Mouse (Mus musculus) embryonic facial prominence, embryonic 15.5 days (tissue): ENCODE results near the gene Bloc1s6. TPM values are rescaled to one million over a fixed set of nuclear protein-coding genes. Genes with fewer than 3 reads are reported as not detected.

Experiments
- ATAC-seq: fragments of 200-750 bp; cut with Nextera tagmentation; 2 replicates; pipeline ENCODE4 v1.8.0; 2017; ENCODE audit warnings: low read depth, moderate TSS enrichment; ENCODE audit not compliant: insufficient number of reproducible peaks, low FRiP score, low TSS enrichment
- H3K27ac ChIP-seq: fragments of 300-500 bp; sonication (generic); replicated peaks from 2 replicates; pipeline ENCODE4 v1.5.1; 2015; ENCODE audit warnings: mild to moderate bottlenecking, inconsistent platforms
- H3K27me3 ChIP-seq: fragments of 300-500 bp; sonication (generic); 2 replicates; pipeline ENCODE4 v1.6.1; 2015; ENCODE audit warnings: inconsistent platforms
- H3K36me3 ChIP-seq: fragments of 300-500 bp; sonication (generic); 2 replicates; pipeline ENCODE4 v1.6.1; 2015; ENCODE audit warnings: mild to moderate bottlenecking, inconsistent platforms
- H3K4me1 ChIP-seq: fragments of 300-500 bp; sonication (generic); 2 replicates; pipeline ENCODE4 v1.6.1; 2015; ENCODE audit warnings: inconsistent platforms
- H3K4me2 ChIP-seq: fragments of 300-500 bp; sonication (generic); replicated peaks from 2 replicates; pipeline ENCODE4 v1.6.1; 2015; ENCODE audit warnings: mild to moderate bottlenecking, inconsistent platforms
- H3K4me3 ChIP-seq: fragments of 300-500 bp; sonication (generic); replicated peaks from 2 replicates; pipeline ENCODE4 v1.5.1; 2015; ENCODE audit warnings: mild to moderate bottlenecking, inconsistent platforms
- H3K9ac ChIP-seq: fragments of 300-500 bp; sonication (generic); 2 replicates; pipeline ENCODE4 v1.6.1; 2015; ENCODE audit warnings: inconsistent platforms
- H3K9me3 ChIP-seq: fragments of 300-500 bp; sonication (generic); replicated peaks from 2 replicates; pipeline ENCODE4 v1.6.1; 2016; ENCODE audit warnings: inconsistent platforms
- WGBS: fragments of 180-500 bp; shearing (Covaris S2); methylation state at CpG from one replicate; pipeline ENCODE4 v1.1.7; 2015; 5-methylcytosine and 5-hydroxymethylcytosine counted together
- polyA plus RNA-seq: library from polyadenylated mRNA; unstranded; fragments of >200 nt; fragmentation: Nextera tagmentation; extraction: Ambion mirVana; gene quantifications from 2 replicates; pipeline ENCODE4 v1.2.1, GENCODE M21; 2015

Bloc1s6 gene
- polyA plus RNA-seq, 1 experiment from 2014 or later, result 46.5 TPM

- 64% methylated on average over 2 of the region's 2 CpGs for WGBS
- no peaks in the 10 kb centered on the region for H3K27me3 ChIP-seq
- no peak for ATAC-seq
- no peaks in the 10 kb centered on the region for H3K4me1 ChIP-seq
- H3K4me3 ChIP-seq, result no peak overlapping the region
- H3K9me3 ChIP-seq, result no peaks in the 10 kb centered on the region
- no peak overlapping the region for H3K9ac ChIP-seq
- H3K36me3 ChIP-seq, result no peaks in the 10 kb centered on the region
- H3K27ac ChIP-seq, result no peak overlapping the region
- H3K4me2 ChIP-seq, result no peak overlapping the region
Measured at GRCm38 (mm10) chr2:122786167-122786566, 47.9 kb downstream of the Bloc1s6 start.

GRCm38 (mm10) chr2:122789311-122789710, 51.0 kb downstream of the Bloc1s6 start:
- no peak for ATAC-seq
- WGBS, result 68% methylated on average over 7 of the region's 7 CpGs
- no peak overlapping the region for H3K9ac ChIP-seq
- no peaks in the 10 kb centered on the region for H3K36me3 ChIP-seq
- no peak overlapping the region for H3K27ac ChIP-seq
- no peaks in the 10 kb centered on the region for H3K9me3 ChIP-seq
- no peak overlapping the region for H3K4me2 ChIP-seq
- no peak overlapping the region for H3K4me3 ChIP-seq
- H3K27me3 ChIP-seq, result no peaks in the 10 kb centered on the region
- H3K4me1 ChIP-seq, result no peaks in the 10 kb centered on the region

GRCm38 (mm10) chr2:122789730-122790129, 51.4 kb downstream of the Bloc1s6 start:
- no peaks in the 10 kb centered on the region for H3K9me3 ChIP-seq
- H3K4me1 ChIP-seq, result no peaks in the 10 kb centered on the region
- no peaks in the 10 kb centered on the region for H3K36me3 ChIP-seq
- ATAC-seq, result no peak
- H3K27ac ChIP-seq, result no peak overlapping the region
- H3K4me2 ChIP-seq, result no peak overlapping the region
- WGBS, result 51% methylated on average over 6 of the region's 6 CpGs
- H3K9ac ChIP-seq, result no peak overlapping the region
- no peak overlapping the region for H3K4me3 ChIP-seq
- no peaks in the 10 kb centered on the region for H3K27me3 ChIP-seq

Other genes with a start within 250 kb of the Bloc1s6 start
- gene Gatm, start 127.2 kb upstream of the Bloc1s6 start, polyA plus RNA-seq, result 42.3 and 48.4 TPM in 2 replicates
- 0.37 and 0.53 TPM in 2 replicates for gene AA467197, start 101.5 kb upstream of the Bloc1s6 start, polyA plus RNA-seq
- 9.7 and 10.2 TPM in 2 replicates for gene Slc30a4, start 35.8 kb upstream of the Bloc1s6 start, polyA plus RNA-seq
- gene Sqor, start 26.7 kb downstream of the Bloc1s6 start, polyA plus RNA-seq, result 7.5 TPM in 2 replicates